Mouse (Mus musculus) midbrain, embryonic 12.5 days (tissue): ENCODE results near the gene Elavl2. TPM values are rescaled to one million over a fixed set of nuclear protein-coding genes. Genes with fewer than 3 reads are reported as not detected.
"Not testable (repeated sequence)": the region's sequence is repeated elsewhere in the genome, so short reads cannot be mapped to it uniquely, and the experiment has no call there.

Experiments used
- ATAC-seq: fragments of 200-750 bp; cut with Nextera tagmentation; 2 replicates; pipeline ENCODE4 v1.8.0; 2017; ENCODE audit warnings: low read depth, moderate TSS enrichment, moderate library complexity; ENCODE audit not compliant: low FRiP score
- H3K27ac ChIP-seq: fragments of 300-500 bp; sonication (generic); replicated peaks from 2 replicates; pipeline ENCODE4 v1.5.1; 2016; ENCODE audit warnings: mild to moderate bottlenecking
- H3K27me3 ChIP-seq: fragments of 300-500 bp; sonication (generic); 2 replicates; pipeline ENCODE4 v1.6.1; 2016; ENCODE audit warnings: mild to moderate bottlenecking
- H3K36me3 ChIP-seq: fragments of 300-500 bp; sonication (generic); 2 replicates; pipeline ENCODE4 v1.6.1; 2016
- H3K4me1 ChIP-seq: fragments of 300-500 bp; sonication (generic); 2 replicates; pipeline ENCODE4 v1.6.1; 2016
- H3K4me2 ChIP-seq: fragments of 300-500 bp; sonication (generic); replicated peaks from 2 replicates; pipeline ENCODE4 v1.6.1; 2016; ENCODE audit warnings: mild to moderate bottlenecking, moderate library complexity
- H3K4me3 ChIP-seq: fragments of 300-500 bp; sonication (generic); 2 replicates; pipeline ENCODE4 v1.5.1; 2016; ENCODE audit warnings: mild to moderate bottlenecking
- H3K9ac ChIP-seq: fragments of 300-500 bp; sonication (generic); replicated peaks from 2 replicates; pipeline ENCODE4 v1.6.1; 2016; ENCODE audit warnings: mild to moderate bottlenecking, moderate library complexity
- H3K9me3 ChIP-seq: fragments of 300-500 bp; sonication (generic); 2 replicates; pipeline ENCODE4 v1.6.1; 2016; ENCODE audit warnings: mild to moderate bottlenecking
- WGBS: fragments of 180-500 bp; shearing (Covaris S2); methylation state at CpG from one replicate; pipeline ENCODE4 v1.1.7; 2016; 5-methylcytosine and 5-hydroxymethylcytosine counted together
- polyA plus RNA-seq: library from polyadenylated mRNA; unstranded; fragments of >200 nt; fragmentation: Nextera tagmentation; extraction: Ambion mirVana; gene quantifications from 2 replicates; pipeline ENCODE4 v1.2.1, GENCODE M21; 2016

The Elavl2 gene
- polyA plus RNA-seq, 1 experiment from 2014 or later = 92.1 TPM

GRCm38 (mm10) chr4:91297706-91298105, 102.9 kb downstream of the Elavl2 start:
- H3K36me3 ChIP-seq = 0 out of 2 replicates have a peak, but pooled peaks cover 9% of the 10 kb centered on the region
- H3K27me3 ChIP-seq = no peaks in the 10 kb centered on the region
- H3K9me3 ChIP-seq = no peaks in the 10 kb centered on the region
- ATAC-seq = no peak; the same call in 1 of the 2 replicates
- no peak overlapping the region for H3K27ac ChIP-seq
- no peak overlapping the region for H3K9ac ChIP-seq
- H3K4me3 ChIP-seq = no peak overlapping the region
- H3K4me2 ChIP-seq = no peak overlapping the region
- peaks cover 2% of the 10 kb centered on the region; the same call in 1 of the 2 replicates for H3K4me1 ChIP-seq

GRCm38 (mm10) chr4:91295317-91295716, 105.3 kb downstream of the Elavl2 start:
- Histone ChIP-seq H3K36me3 (0 out of 2 replicates have a peak, but pooled peaks cover 9% of the 10 kb centered on the region), H3K4me2 (no peak overlapping the region), H3K27ac (no peak overlapping the region), H3K9ac (no peak overlapping the region), H3K27me3 (no peaks in the 10 kb centered on the region), H3K9me3 (no peaks in the 10 kb centered on the region), H3K4me3 (no peak overlapping the region), H3K4me1 (peaks cover 7% of the 10 kb centered on the region; the same call in 1 of the 2 replicates)
- ATAC-seq = no peak
- 86% methylated on average over 4 of the region's 4 CpGs for WGBS

- no peak overlapping the region for H3K27ac ChIP-seq
- peaks cover 4% of the 10 kb centered on the region; the same call in 1 of the 2 replicates for H3K4me1 ChIP-seq
- no peak for ATAC-seq
- H3K4me2 ChIP-seq = no peak overlapping the region
- H3K9ac ChIP-seq = no peak overlapping the region
- no peak overlapping the region for H3K4me3 ChIP-seq
- WGBS = 90% methylated on average over 1 of the region's 1 CpGs
- no peaks in the 10 kb centered on the region for H3K36me3 ChIP-seq
- H3K9me3 ChIP-seq = no peaks in the 10 kb centered on the region
- no peaks in the 10 kb centered on the region for H3K27me3 ChIP-seq
These were observed 109.1 kb downstream of the Elavl2 start for GRCm38 (mm10) chr4:91291526-91291925.

- H3K36me3 ChIP-seq = no peaks in the 10 kb centered on the region
- H3K4me3 ChIP-seq = no peak overlapping the region
- 74% methylated on average over 1 of the region's 1 CpGs for WGBS
- no peak overlapping the region for H3K27ac ChIP-seq
- no peaks in the 10 kb centered on the region for H3K9me3 ChIP-seq
- no peak for ATAC-seq
- H3K27me3 ChIP-seq = no peaks in the 10 kb centered on the region
- no peak overlapping the region for H3K4me2 ChIP-seq
- peaks cover 4% of the 10 kb centered on the region; the same call in 1 of the 2 replicates for H3K4me1 ChIP-seq
- H3K9ac ChIP-seq = no peak overlapping the region
These were observed 110.2 kb downstream of the Elavl2 start for GRCm38 (mm10) chr4:91290373-91290772.

GRCm38 (mm10) chr4:91289151-91289550, 111.4 kb downstream of the Elavl2 start:
- no peak for ATAC-seq
- no peaks in the 10 kb centered on the region for H3K27me3 ChIP-seq
- 76% methylated on average over 1 of the region's 1 CpGs for WGBS
- H3K4me2 ChIP-seq = no peak overlapping the region
- no peak overlapping the region for H3K4me3 ChIP-seq
- no peak overlapping the region for H3K27ac ChIP-seq
- H3K36me3 ChIP-seq = no peaks in the 10 kb centered on the region
- H3K9me3 ChIP-seq = no peaks in the 10 kb centered on the region
- H3K9ac ChIP-seq = no peak overlapping the region
- peaks cover 4% of the 10 kb centered on the region; the same call in 1 of the 2 replicates for H3K4me1 ChIP-seq

- ATAC-seq = no peak
- Histone ChIP-seq H3K9me3 (no peaks in the 10 kb centered on the region), H3K27me3 (no peaks in the 10 kb centered on the region), H3K9ac (no peak overlapping the region), H3K36me3 (no peaks in the 10 kb centered on the region), H3K27ac (no peak overlapping the region), H3K4me3 (no peak overlapping the region), H3K4me1 (no peaks in the 10 kb centered on the region), H3K4me2 (no peak overlapping the region)
- 94% methylated on average over 1 of the region's 1 CpGs for WGBS
These were observed 132.2 kb downstream of the Elavl2 start for GRCm38 (mm10) chr4:91268390-91268789.

- WGBS = 91% methylated on average over 19 of the region's 19 CpGs
- H3K4me3 ChIP-seq = no peak overlapping the region
- ATAC-seq = no peak
- no peaks in the 10 kb centered on the region for H3K4me1 ChIP-seq
- peaks cover 10% of the 10 kb centered on the region for H3K36me3 ChIP-seq
- H3K27ac ChIP-seq = no peak overlapping the region
- no peak overlapping the region for H3K9ac ChIP-seq
- H3K9me3 ChIP-seq = no peaks in the 10 kb centered on the region
- no peaks in the 10 kb centered on the region for H3K27me3 ChIP-seq
- no peak overlapping the region for H3K4me2 ChIP-seq
These were observed 136.7 kb downstream of the Elavl2 start for GRCm38 (mm10) chr4:91263733-91264440.

GRCm38 (mm10) chr4:91262839-91263238, 137.7 kb downstream of the Elavl2 start:
- no peak overlapping the region for H3K4me3 ChIP-seq
- no peak overlapping the region for H3K4me2 ChIP-seq
- WGBS = 89% methylated on average over 8 of the region's 8 CpGs
- H3K36me3 ChIP-seq = peaks cover 10% of the 10 kb centered on the region
- H3K4me1 ChIP-seq = no peaks in the 10 kb centered on the region
- no peaks in the 10 kb centered on the region for H3K9me3 ChIP-seq
- no peak overlapping the region for H3K9ac ChIP-seq
- H3K27me3 ChIP-seq = no peaks in the 10 kb centered on the region
- ATAC-seq = no peak
- H3K27ac ChIP-seq = no peak overlapping the region

GRCm38 (mm10) chr4:91260622-91261021, 140.0 kb downstream of the Elavl2 start:
- H3K9ac ChIP-seq = no peak overlapping the region
- WGBS = 94% methylated on average over 4 of the region's 4 CpGs
- H3K4me3 ChIP-seq = no peak overlapping the region
- H3K36me3 ChIP-seq = peaks cover 10% of the 10 kb centered on the region
- no peak for ATAC-seq
- no peaks in the 10 kb centered on the region for H3K9me3 ChIP-seq
- no peak overlapping the region for H3K4me2 ChIP-seq
- no peaks in the 10 kb centered on the region for H3K4me1 ChIP-seq
- no peaks in the 10 kb centered on the region for H3K27me3 ChIP-seq
- H3K27ac ChIP-seq = no peak overlapping the region

- ATAC-seq = no peak
- Histone ChIP-seq H3K36me3 (peaks cover 6% of the 10 kb centered on the region; the same call in 1 of the 2 replicates), H3K27ac (no peak overlapping the region), H3K4me3 (no peak overlapping the region), H3K27me3 (no peaks in the 10 kb centered on the region), H3K4me2 (no peak overlapping the region), H3K9me3 (no peaks in the 10 kb centered on the region), H3K9ac (no peak overlapping the region), H3K4me1 (peaks cover 4% of the 10 kb centered on the region; the same call in 1 of the 2 replicates)
- WGBS = 67% methylated on average over 1 of the region's 1 CpGs
These were observed 151.9 kb downstream of the Elavl2 start for GRCm38 (mm10) chr4:91248650-91249049.

- H3K4me3 ChIP-seq, H3K27ac ChIP-seq, H3K27me3 ChIP-seq, H3K36me3 ChIP-seq, H3K4me2 ChIP-seq, H3K4me1 ChIP-seq, H3K9ac ChIP-seq, H3K9me3 ChIP-seq, ATAC-seq: not testable (repeated sequence)
- 90% methylated on average over 5 of the region's 8 CpGs for WGBS
These were observed 155.4 kb downstream of the Elavl2 start for GRCm38 (mm10) chr4:91245136-91245535.

GRCm38 (mm10) chr4:91244554-91244953, 156.0 kb downstream of the Elavl2 start:
- Histone ChIP-seq H3K4me2 (no peak overlapping the region), H3K27ac (no peak overlapping the region), H3K9me3 (no peaks in the 10 kb centered on the region), H3K27me3 (no peaks in the 10 kb centered on the region), H3K4me1 (peaks cover 3% of the 10 kb centered on the region; the same call in 1 of the 2 replicates), H3K9ac (no peak overlapping the region), H3K4me3 (no peak overlapping the region), H3K36me3 (0 out of 2 replicates have a peak, but pooled peaks cover 5% of the 10 kb centered on the region)
- 84% methylated on average over 9 of the region's 9 CpGs for WGBS
- no peak for ATAC-seq
